Mouse (Mus musculus): ENCODE measurements at regions not wholly inside any gene's neighbourhood (a gene's known extent, or its start where the extent isn't known, plus 50 kb on each side); places are given as distances from the start of the nearest gene placed in this dataset.
A peak's percentile ranks its signal among the peaks of the same experiment; 100 is the strongest.

DNA sequence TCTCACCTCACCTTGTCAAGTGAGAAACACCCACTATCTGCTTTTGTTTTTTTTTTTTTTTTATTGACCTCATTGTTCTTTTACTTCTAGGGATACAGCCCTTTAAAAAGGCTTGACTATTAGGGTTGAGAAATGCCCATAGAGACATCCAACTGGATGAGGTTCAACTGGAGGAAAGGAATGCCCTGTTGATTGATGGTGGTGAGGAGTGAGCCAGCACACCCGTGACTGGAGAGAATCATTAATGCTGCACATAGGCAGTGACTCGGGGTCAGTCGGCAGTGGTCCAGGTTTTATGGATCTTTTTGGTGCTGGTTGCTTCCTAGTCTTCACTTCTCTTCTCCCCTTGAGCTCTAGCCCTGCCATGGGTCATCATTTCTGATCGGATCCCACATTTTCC is 82.9 kb upstream of the Cryz start:
- DNase-seq, result no peak

DNA sequence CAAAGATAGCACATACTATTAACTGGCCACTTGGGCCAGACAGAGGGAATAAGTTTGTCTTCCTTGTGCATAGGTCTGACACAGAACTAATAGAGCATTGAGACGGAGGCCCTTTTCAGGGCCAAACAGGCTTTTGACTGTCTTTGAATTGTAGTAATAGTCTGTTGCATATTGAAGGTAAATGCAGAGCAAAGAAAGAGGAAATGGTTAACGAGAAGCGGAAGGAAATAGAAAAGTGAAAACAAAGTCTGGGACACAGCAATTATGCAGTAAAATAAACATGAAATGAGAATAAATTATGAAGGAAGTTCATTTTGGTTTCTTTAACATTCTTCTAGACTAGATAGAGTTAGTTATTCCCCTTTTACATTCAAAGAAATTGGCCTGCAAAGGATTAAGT is 86.4 kb upstream of the Cryz start:
- DNase-seq, result no peak

GRCm38 (mm10) chr3:154509394-154509793 is 87.1 kb upstream of the Cryz start:
- no peak for DNase-seq

DNA sequence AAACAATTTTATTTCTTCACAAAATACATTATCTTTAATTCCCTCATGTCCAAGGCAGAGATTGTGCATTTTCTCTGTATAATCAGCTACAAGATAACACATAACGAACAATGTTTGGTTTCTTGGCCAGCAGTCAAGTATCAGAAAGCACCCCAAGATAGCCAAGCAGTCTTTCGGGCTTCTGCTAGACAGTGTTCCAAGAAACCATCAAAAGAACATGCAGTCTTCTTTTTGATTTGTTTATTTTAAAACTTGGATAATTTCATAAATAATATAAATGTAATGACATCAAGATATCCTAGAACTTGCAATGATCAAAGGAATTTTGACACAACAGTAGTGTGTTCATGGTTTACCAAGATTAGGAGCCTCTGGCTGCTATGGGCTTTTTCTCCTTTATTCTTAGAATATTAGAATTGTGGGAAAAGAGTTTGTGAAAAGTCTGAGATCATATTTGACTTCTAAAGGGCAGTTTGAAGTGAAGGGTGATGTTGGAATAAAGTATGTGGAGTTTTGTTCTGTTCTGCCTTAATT is 103.1 kb upstream of the Cryz start:
- no peak for DNase-seq

DNA sequence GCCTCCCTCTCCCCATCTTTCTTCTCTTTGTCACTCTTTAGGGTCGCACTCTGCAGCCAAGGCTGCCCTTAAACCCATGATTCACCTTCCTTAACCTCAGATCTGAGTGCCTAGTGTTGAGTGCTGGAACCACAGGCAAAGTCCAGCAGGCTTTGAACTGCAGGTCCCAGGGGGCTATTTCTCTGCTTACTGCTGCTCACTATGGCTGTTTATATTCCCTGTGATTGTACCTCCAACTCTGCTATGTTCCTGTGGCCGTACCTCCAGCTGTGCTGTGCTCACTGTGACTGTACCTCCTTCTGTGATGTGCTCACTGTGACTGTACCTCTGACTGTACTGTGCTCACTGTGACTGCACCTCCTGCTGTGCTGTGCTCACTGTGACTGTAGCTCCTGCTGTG is 124.1 kb upstream of the Cryz start:
- DNase-seq, result no peak

DNA sequence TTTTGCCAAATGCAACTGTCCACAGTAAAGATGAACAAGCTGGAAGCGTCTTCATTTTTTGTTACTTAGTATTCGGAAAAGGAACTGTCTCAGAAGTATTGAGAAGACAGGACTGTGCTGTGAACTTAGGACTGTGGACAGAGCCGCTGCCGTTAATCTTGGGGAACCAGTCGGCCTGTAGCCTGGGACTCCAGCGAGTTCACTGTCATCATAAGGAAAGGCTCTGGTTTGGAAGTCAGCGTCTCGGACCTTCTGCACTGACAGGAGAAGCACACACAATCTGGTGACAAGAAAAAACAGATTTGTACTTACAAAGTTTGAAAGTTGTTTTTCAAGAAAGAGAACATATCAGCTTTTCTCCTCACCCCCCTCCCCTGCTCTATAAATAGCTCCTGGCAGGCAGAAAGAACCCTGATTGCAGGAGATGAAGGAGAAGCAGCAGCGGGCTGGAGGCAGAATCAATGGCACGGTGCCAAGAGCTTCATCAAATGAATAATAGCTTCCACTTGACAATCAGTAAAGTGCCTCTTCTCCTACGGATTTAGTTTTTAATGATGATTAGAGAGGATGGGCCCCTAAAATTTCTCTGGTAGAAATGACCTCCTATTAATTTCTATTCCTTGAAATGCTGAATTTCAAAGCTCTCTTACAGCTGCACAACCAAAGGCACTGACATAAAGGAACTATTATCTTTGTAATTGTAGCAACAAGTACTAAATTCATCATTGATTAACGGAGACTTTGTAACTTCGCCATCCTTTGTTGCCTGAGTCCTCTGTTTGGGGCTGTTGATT is 128.7 kb upstream of the Cryz start:
- DNase-seq, result no peak

DNA sequence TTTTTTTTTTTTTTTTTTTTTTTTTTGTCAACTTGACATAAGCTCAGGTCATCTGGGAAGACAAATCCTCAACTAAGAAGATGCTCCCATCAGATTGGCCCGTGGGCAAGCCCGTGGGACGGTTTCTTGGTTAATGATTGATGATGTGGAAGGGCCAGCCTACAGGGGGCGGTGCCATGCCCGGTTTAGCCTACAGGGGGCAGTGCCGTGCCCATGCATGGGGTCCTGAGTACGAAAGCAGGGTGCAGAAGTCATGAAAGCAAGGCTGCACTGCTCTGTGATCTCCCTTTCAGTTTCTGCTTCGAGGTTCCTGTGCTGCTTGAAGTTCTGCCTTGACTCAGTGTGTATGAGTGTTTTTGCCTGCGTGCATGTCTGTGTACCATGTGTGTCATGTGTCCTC is 127.7 kb upstream of the Lhx8 start:
- no peak for DNase-seq

DNA sequence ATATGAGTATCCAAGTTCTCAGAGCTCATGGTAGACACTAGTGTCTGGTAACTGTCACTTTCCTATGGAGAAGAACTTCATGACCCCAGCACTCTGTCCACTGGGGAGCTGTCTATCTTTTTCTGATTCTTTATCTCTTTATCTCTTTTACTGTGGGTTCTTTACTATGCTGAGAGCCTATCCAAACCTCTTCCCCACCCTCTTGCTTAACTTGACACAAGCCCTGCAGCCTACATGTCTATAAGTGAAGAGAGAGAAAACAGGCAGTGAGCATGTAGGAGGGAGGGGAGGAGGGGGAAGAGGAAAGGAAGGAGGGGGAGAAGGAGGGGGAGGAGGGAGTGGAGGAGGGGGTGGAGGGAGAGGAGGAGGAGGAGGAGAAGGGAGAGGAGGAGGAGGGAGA is 122.6 kb upstream of the Lhx8 start:
- DNase-seq, result no peak

DNA sequence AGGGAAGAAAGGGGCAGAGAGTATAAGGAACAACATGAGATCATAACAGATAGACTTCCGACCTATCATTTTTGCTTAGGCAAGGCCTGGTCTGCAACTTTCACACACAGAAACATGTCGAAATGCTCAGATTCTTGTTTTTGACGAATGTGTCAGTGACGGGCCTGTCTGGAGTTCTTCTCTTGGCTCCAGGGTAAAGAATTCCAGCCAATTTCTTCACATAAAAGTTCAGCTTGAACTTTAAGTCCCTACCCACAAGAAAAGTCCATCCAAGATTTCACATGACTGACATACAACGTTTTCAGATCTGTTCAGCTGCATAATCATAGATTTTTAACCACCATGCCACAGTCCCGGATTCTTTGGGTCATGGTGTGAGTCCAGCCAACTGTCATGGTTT is 122.1 kb upstream of the Lhx8 start:
- no peak for DNase-seq

DNA sequence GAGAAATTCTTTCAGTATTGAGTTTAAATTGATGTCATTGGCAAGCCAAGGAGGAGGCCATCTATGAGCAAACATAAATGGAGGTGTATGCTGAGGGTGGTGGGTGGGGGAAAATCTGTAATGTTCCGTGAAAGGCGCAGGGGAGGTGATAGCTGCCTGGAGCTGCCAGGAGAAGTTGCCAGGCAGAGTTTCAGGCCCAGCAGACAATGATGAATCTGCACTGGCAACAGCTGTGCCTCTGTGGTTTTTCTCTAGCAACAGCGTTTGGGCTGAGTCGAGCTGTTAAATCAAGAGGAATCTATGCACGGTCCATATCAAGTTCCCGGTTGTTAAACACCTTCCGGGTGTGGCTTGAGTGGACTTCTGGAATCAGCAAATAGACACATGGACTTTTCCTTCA is 120.7 kb upstream of the Lhx8 start:
- no peak for DNase-seq

DNA sequence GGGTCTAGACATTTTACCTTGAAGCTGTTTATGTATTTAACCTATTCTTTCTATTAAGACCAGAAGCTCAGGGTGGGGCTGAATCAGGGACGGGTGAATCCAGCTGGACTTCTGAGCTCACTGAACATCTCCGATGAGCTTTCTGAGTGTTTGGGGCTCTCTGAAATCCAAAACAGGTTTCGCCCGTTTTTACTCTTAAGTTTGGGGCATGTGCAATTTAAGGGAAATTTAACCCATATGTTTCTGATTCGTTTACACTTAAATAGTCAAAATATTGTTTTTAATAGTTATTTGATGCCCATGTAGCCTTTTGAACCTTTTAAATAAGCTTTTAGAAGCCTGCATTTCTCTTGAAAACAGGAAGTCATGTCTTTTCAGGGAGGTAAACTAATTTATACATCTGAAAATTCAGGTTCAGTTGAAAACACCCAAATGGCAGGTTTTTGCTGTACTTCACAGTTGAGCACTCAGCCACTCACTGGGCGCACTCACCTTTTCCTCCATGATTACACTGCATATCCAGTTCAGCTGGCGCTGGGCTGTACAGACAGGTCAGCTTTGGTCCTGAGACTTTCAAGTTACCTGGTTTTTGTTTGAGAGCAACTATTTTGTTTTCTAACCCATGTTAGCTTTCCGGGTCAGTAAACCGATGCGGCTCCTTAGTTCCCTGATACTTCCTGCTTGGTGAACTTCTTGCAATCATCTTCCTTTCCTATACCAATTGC is 113.1 kb upstream of the Lhx8 start:
- no peak for DNase-seq

- peak; percentile 11 for DNase-seq
These were observed 111.0 kb upstream of the Lhx8 start for GRCm38 (mm10) chr3:154441454-154441853.

DNA sequence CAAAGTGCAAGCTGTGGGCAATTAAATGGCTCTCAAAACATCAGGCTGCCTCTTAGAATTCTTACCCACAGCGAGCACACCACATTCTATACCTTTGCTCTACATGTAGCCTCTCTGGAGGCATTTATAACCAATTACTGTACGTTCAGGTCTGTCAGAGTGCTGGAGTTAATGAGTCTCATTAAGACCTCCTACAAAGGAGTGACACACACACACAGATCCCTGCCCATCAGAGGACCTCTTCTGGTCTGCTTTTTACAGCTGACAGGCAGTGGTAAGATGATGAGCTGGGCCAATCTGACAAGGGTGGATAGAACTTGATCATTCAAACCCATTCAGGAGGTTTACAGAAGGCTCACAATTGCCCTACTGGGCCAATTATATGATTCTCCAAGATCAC is 110.4 kb upstream of the Lhx8 start:
- DNase-seq, result no peak

GRCm38 (mm10) chr3:154430856-154431255 is 100.4 kb upstream of the Lhx8 start:
- DNase-seq, result no peak

DNA sequence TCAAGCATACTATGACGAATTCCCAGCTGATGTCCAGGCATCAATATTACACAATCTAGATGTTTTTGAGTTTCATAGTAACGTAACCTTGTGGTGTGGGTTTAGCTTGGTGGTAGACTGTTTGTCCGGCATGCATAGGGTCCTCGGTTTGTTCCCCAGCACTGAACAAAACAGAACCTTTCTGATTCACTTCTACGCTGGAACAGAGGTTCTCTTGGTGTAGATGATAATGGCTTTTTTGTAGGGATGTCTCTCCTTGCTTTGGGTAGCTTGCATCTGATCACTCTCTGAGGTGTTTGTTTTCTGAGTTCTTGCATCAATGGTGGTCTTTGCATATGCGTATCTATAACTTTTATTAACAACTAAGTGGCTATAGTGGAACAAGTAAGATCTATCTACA is 99.2 kb upstream of the Lhx8 start:
- no peak for DNase-seq

- no peak for DNase-seq
These were observed 94.1 kb upstream of the Lhx8 start for GRCm38 (mm10) chr3:154424589-154424988.

GRCm38 (mm10) chr3:154421461-154421950 is 91.0 kb upstream of the Lhx8 start:
- DNase-seq, result no peak

DNA sequence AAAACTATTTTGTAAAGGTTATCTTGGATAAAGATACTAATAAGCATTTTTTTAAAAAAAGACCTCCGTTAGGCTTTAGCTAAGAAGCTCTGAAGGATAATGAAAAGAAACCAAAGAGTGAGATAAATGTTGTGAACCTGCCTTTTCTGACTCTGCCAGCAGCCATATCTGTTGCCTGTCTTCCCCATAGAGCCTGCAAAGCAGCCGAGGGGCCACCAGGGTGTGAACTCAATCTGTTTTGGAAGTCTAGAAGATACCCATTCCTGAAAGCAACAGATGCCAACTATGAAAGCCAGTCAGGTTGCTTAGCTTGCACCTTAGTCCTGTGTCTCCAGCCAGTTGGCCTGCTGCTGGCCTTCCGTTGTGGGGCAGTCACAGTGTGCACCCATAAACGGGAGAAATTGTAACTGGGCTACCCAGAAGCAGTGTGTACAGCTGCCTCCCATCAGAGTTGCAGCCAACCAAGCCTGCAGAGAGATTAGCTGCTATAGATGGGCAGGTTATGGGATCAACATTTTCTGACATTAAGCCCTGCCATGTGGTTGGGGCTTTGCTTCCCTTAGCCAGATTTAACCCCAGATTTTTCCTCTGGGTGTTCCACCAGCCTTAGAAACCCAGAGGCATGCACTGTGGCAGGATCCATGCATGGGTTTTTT is 87.8 kb upstream of the Lhx8 start:
- DNase-seq, result no peak

GRCm38 (mm10) chr3:154414358-154414757 is 83.9 kb upstream of the Lhx8 start:
- DNase-seq, result no peak

DNA sequence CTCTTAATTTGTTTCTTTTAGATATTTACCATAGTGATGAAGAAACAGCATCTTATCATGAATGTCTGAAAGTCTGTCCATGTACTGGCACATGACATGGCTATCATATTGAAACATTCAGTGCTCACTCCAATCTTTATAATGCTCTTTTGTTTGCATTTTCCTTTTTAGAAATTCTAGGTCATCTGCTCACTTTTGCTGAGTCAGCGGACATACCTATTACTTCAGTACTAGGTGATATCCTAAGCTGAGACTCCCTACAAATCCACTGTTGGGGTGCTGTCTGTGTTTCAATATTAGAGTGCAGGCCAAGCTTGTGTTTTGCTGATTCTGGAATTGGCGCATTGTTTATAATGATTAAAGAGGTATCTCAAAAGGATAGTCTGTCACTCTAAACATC is 79.8 kb upstream of the Lhx8 start:
- DNase-seq, result no peak

- peak; percentile 6 for DNase-seq
These were observed 71.6 kb upstream of the Lhx8 start for GRCm38 (mm10) chr3:154402081-154402480.

DNA sequence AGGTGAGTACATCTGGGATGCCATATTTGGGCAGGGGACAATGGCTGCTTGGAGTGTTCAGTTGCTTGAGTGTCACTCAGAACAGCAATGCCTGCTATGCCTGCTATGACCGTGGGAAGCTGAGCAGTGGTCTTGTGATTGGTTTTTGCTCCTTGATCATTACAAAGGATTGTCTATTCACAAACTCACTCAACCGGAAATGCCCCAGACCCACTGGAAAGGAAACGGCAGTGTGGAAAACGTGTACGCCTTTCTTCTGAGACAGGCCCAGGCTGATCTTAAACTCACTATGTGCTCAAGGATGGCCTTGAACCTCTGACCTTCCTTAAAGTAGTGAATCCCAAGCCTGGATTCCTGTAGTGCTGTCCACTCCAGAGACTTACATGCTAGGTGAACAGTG is 63.2 kb upstream of the Lhx8 start:
- no peak for DNase-seq

GRCm38 (mm10) chr3:154391629-154392028 is 61.2 kb upstream of the Lhx8 start:
- DNase-seq, result no peak

- DNase-seq, result no peak
These were observed 58.2 kb upstream of the Lhx8 start for GRCm38 (mm10) chr3:154388656-154389055.

Data from kidney, adult 9 months (tissue).